Mouse (Mus musculus) heart, adult 2 months (tissue): Measurements from ENCODE around the gene Bend5.

ENCODE experiments used
- CTCF ChIP-seq: fragments of 200-600 bp; IDR thresholded peaks from 2 replicates; pipeline ENCODE4 v1.8.1; 2022; ENCODE audit warnings: antibody characterized with exemption, mild to moderate bottlenecking, moderate library complexity
- EP300 ChIP-seq: fragments of 200-500 bp; IDR thresholded peaks from 2 replicates; pipeline ENCODE4 v1.6.1; 2011; ENCODE audit warnings: low read depth, low read length, control low read depth; ENCODE audit not compliant: insufficient read depth
- POLR2A ChIP-seq: fragments of 200-500 bp; IDR thresholded peaks from 2 replicates; pipeline ENCODE4 v1.6.1; 2011; ENCODE audit warnings: mild to moderate bottlenecking, low read depth, low read length, control low read depth; ENCODE audit not compliant: insufficient read depth

- TF ChIP-seq EP300 (no peak), POLR2A (no peak), CTCF (no peak)
Measured at GRCm38 (mm10) chr4:111419476-111419875, 4.7 kb downstream of the Bend5 start.
